Mouse (Mus musculus): ENCODE results near the gene Sesn1. TPM values are rescaled to one million over a fixed set of nuclear protein-coding genes. Genes with fewer than 3 reads are reported as not detected.

The Sesn1 gene
- total and polyA plus RNA-seq, 2 experiments from 2014 or later: 35.9 to 43.9 TPM

- Histone ChIP-seq H3K4me2 (ENCODE audit: low read depth, low read length) (no peak overlapping the region), H3K4me1 (ENCODE audit: insufficient read depth, low read length) (no peaks in the 10 kb centered on the region), H3K27me3 (ENCODE audit: insufficient read depth, low read length) (no peaks in the 10 kb centered on the region), H3K36me3 (ENCODE audit: insufficient read depth, low read length) (no peaks in the 10 kb centered on the region), H3K4me3 (ENCODE audit: low read length) (no peak overlapping the region), H3K9ac (replicated peaks; ENCODE audit: low read length) (no peak overlapping the region), H3K27ac (no peak overlapping the region), H3K9me3 (ENCODE audit: low read length) (peaks cover 9% of the 10 kb centered on the region; the same call in 1 of the 2 replicates)
- ATAC-seq: no peak
- DNase-seq (ENCODE audit: low spot score): no peak
- 90% methylated on average over 6 of the region's 6 CpGs for WGBS
- TF ChIP-seq CTCF (IDR thresholded peaks at IDR 0.05; ENCODE audit: low read depth): no peak
Measured at GRCm38 (mm10) chr10:41792375-41792774, 17.4 kb upstream of the Sesn1 start.

- Histone ChIP-seq H3K4me2 (ENCODE audit: low read depth, low read length) (no peak overlapping the region), H3K9ac (replicated peaks; ENCODE audit: low read length) (no peak overlapping the region), H3K9me3 (ENCODE audit: low read length) (peaks cover 30% of the 10 kb centered on the region), H3K4me3 (ENCODE audit: low read length) (no peak overlapping the region), H3K27ac (no peak overlapping the region), H3K36me3 (ENCODE audit: insufficient read depth, low read length) (peaks cover 17% of the 10 kb centered on the region; the same call in 1 of the 2 replicates), H3K27me3 (ENCODE audit: insufficient read depth, low read length) (no peaks in the 10 kb centered on the region), H3K4me1 (ENCODE audit: insufficient read depth, low read length) (no peaks in the 10 kb centered on the region)
- TF ChIP-seq CTCF (IDR thresholded peaks at IDR 0.05; ENCODE audit: low read depth): no peak
- DNase-seq (ENCODE audit: low spot score) (no peak), ATAC-seq (no peak)
- 98% methylated on average over 8 of the region's 8 CpGs for WGBS
Measured at GRCm38 (mm10) chr10:41797253-41797652, 12.5 kb upstream of the Sesn1 start.

- Histone ChIP-seq H3K27ac (no peak overlapping the region), H3K9ac (replicated peaks; ENCODE audit: low read length) (no peak overlapping the region), H3K4me3 (ENCODE audit: low read length) (no peak overlapping the region), H3K4me2 (ENCODE audit: low read depth, low read length) (no peak overlapping the region), H3K4me1 (ENCODE audit: insufficient read depth, low read length) (no peaks in the 10 kb centered on the region), H3K27me3 (ENCODE audit: insufficient read depth, low read length) (no peaks in the 10 kb centered on the region), H3K9me3 (ENCODE audit: low read length) (peaks cover 26% of the 10 kb centered on the region), H3K36me3 (ENCODE audit: insufficient read depth, low read length) (peaks cover 17% of the 10 kb centered on the region; the same call in 1 of the 2 replicates)
- WGBS: 99% methylated on average over 8 of the region's 8 CpGs
- no peak for TF ChIP-seq CTCF (IDR thresholded peaks at IDR 0.05; ENCODE audit: low read depth)
- ATAC-seq (no peak), DNase-seq (ENCODE audit: low spot score) (no peak)
Measured at GRCm38 (mm10) chr10:41803467-41803866, 6.3 kb upstream of the Sesn1 start.

- TF ChIP-seq CTCF (IDR thresholded peaks at IDR 0.05; ENCODE audit: low read depth): no peak
- H3K4me2 ChIP-seq (ENCODE audit: low read depth, low read length): no peak overlapping the region
- no peak overlapping the region for H3K4me3 ChIP-seq (ENCODE audit: low read length)
- 92% methylated on average over 3 of the region's 3 CpGs for WGBS
- DNase-seq (ENCODE audit: low spot score) (no peak), ATAC-seq (no peak)
- H3K27ac ChIP-seq: no peak overlapping the region
- H3K36me3 ChIP-seq (ENCODE audit: insufficient read depth, low read length): peaks cover 12% of the 10 kb centered on the region; the same call in 1 of the 2 replicates
- H3K9ac ChIP-seq (replicated peaks; ENCODE audit: low read length): no peak overlapping the region
- no peaks in the 10 kb centered on the region for H3K27me3 ChIP-seq (ENCODE audit: insufficient read depth, low read length)
- H3K9me3 ChIP-seq (ENCODE audit: low read length): peaks cover 20% of the 10 kb centered on the region
- no peaks in the 10 kb centered on the region for H3K4me1 ChIP-seq (ENCODE audit: insufficient read depth, low read length)
Measured at GRCm38 (mm10) chr10:41804711-41805110, 5.0 kb upstream of the Sesn1 start.

- no peaks in the 10 kb centered on the region for H3K4me1 ChIP-seq (ENCODE audit: insufficient read depth, low read length)
- H3K4me3 ChIP-seq (ENCODE audit: low read length): no peak overlapping the region
- 95% methylated on average over 2 of the region's 2 CpGs for WGBS
- no peak for TF ChIP-seq CTCF (IDR thresholded peaks at IDR 0.05; ENCODE audit: low read depth)
- ATAC-seq (no peak), DNase-seq (ENCODE audit: low spot score) (no peak)
- H3K36me3 ChIP-seq (ENCODE audit: insufficient read depth, low read length): peaks cover 3% of the 10 kb centered on the region; the same call in 1 of the 2 replicates
- no peak overlapping the region for H3K27ac ChIP-seq
- no peak overlapping the region for H3K4me2 ChIP-seq (ENCODE audit: low read depth, low read length)
- no peaks in the 10 kb centered on the region for H3K27me3 ChIP-seq (ENCODE audit: insufficient read depth, low read length)
- H3K9me3 ChIP-seq (ENCODE audit: low read length): peaks cover 19% of the 10 kb centered on the region
- H3K9ac ChIP-seq (replicated peaks; ENCODE audit: low read length): no peak overlapping the region
Measured at GRCm38 (mm10) chr10:41805729-41806355, 3.9 kb upstream of the Sesn1 start.

- H3K36me3 ChIP-seq (ENCODE audit: insufficient read depth, low read length): no peaks in the 10 kb centered on the region
- peak overlapping the region; percentile 90 for H3K4me2 ChIP-seq (ENCODE audit: low read depth, low read length)
- H3K27me3 ChIP-seq (ENCODE audit: insufficient read depth, low read length): no peaks in the 10 kb centered on the region
- no peaks in the 10 kb centered on the region for H3K9me3 ChIP-seq (ENCODE audit: low read length)
- DNase-seq (ENCODE audit: low spot score) (peak; percentile 96), ATAC-seq (peak; percentile 90)
- WGBS: 3% methylated on average over 25 of the region's 25 CpGs
- peak overlapping the region; percentile 84 for H3K27ac ChIP-seq
- H3K4me1 ChIP-seq (ENCODE audit: insufficient read depth, low read length): peaks cover 20% of the 10 kb centered on the region
- H3K4me3 ChIP-seq (ENCODE audit: low read length): peak overlapping the region; percentile 57
- TF ChIP-seq CTCF (IDR thresholded peaks at IDR 0.05; ENCODE audit: low read depth): no peak
- H3K9ac ChIP-seq (replicated peaks; ENCODE audit: low read length): peak overlapping the region; percentile 64
Measured at GRCm38 (mm10) chr10:41809080-41809770, 510 bp upstream of the Sesn1 start.
